Mouse (Mus musculus) adrenal gland, adult 8-10 months (tissue): ENCODE data around the gene Dram2. TPM values are rescaled to one million over a fixed set of nuclear protein-coding genes. Genes with fewer than 3 reads are reported as not detected.

Source experiments
- total RNA-seq, 4 experiments: library from RNA; stranded (reverse); gene quantifications; 2 replicates each; pipeline ENCODE4 v1.2.4; 2022

Gene Dram2
- total RNA-seq, 4 experiments from 2014 or later: 51.8 to 92.8 (median 72.2) TPM

Other genes starting within 250 kb of the Dram2 start
- gene Chil6, start 141.6 kb upstream of the Dram2 start, total RNA-seq: not detected
- 1 to 10 TPM; 2.4 to 8.7 (median 4.8) TPM for gene Dennd2d, start 65.4 kb upstream of the Dram2 start, total RNA-seq
- 10 to 100 TPM; 33.0 to 44.5 (median 37.8) TPM for gene Cept1, start within 50 bp of the Dram2 start, total RNA-seq
- gene Lrif1, start 137.2 kb downstream of the Dram2 start, total RNA-seq: 10 to 100 TPM; 16.7 to 25.1 (median 19.3) TPM
- gene Cd53, start 242.4 kb downstream of the Dram2 start, total RNA-seq: 10 to 100 TPM in 2 of 4 experiments, 1 to 10 TPM in 2; 6.5 to 18.4 (median 12.7) TPM